Mouse (Mus musculus) retina, postnatal 7 days (tissue): ENCODE measurements around the gene Tmtc4.
A peak's percentile ranks its signal among the peaks of the same experiment; 100 is the strongest.

Experiments
- DNase-seq: peaks from one replicate; pipeline ENCODE4 v3.0.0-alpha.2; 2012; ENCODE audit warnings: low read depth, low spot score

Tmtc4 gene

DNA sequence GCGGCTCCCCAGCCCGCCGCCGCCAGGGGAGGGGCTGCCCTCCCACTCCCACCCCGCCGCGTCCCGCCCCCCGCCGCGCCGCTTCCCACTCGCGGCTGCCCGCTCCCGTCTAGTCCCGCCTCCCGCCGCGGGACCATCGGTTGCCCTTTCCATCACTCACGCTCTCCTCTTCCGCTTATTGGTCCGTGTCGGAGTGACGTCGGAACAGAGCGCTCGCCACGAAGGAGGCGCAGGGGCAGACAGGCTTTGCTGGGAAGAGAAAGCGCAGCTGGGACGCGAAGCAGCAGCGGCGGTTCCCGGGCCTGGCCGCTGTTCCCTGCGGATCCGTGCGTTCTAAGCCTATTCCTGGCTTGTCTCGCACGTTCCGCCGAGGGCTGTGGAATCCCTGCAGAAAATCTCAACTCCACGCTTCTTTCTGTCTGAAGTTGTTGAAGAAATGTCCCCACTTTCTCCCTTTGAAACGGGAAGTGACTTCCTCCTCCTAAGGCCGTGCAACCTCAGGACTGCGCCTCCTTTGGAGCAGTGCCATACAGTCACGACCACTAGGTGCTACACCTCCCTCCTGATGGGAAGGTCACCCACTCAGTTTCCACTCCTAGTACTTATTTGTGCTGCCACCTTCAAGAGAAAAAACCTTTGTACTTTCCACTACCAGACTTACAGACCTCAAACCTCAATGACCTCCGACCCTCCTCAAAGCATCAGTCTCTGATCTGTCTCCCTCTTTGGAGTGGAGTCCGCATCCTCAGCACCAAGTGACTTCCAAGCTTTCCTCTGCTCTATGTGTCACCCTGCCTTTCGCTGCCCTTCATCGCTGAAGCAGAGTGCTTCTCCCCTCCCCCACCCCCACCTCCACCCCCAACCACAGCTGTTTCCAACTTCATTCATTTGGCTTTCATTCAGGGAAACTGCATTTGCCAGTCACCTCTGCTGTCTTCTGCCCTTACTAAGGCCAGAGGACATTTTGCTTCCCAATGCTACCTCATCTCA is at the start of gene Tmtc4:
TSS of gene Tmtc4 (minus strand) at position 810 of the 990 bp plus-strand sequence.
- DNase-seq, result peak; percentile 94

GRCm38 (mm10) chr14:123032435-123032834 is 48.6 kb upstream of the Tmtc4 start:
- DNase-seq, result no peak

DNA sequence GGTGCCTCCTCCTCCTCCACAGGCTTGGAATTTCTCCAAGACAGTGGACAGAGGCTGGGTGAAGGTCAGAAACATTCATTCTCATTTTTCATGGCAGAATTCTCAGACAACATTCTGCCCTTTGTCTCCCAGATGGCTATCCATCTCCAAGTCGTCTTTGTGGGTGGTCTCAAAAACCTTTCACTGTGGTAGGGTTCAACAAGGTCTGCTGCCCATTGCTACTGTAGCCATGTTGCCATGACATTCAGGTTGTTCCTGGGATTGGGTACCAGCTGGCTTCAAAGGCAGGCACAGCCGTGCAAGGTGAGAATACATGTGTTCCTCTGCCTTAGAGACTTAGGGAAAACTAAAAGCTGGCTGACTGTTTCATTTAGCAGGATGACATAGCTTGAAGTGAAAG is 44.0 kb upstream of the Tmtc4 start:
- DNase-seq, result no peak

DNA sequence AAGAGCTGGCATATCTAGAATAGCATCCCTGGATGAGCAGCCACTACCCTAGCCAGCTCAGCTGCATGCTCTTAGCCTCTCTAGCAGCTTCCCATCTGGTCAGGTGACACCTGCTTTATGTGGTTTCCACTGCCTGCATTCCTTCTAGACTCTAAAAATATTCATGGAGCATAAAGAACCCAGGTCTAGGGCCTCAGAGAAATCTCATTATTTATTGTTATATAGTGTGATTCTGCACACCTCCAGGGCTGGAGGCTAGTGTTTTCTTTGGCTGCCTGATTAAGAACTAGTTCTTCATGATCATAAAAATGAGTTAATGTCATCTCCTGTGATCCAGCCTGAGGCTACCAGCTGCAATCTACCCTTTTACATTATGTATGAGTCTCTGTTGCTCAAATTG is 39.1 kb upstream of the Tmtc4 start:
- DNase-seq, result no peak

DNA sequence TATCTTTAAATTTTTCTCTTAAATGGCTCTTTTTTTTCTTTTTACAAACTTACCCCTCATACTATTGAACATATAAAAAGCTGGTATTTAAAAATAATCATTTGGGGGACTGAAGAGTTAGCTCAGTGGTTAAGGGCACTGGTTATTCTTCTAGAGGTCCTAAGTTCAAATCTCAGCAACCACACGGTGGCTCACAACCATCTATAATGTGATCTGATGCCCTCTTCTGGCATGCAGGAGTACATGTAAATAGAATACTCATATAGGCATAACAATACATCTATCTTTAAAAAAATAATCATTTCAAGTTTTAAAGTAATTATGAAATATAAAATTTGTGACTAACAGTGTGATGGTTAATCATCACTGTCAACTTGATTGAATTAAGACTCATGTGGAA is 32.5 kb upstream of the Tmtc4 start:
- no peak for DNase-seq

- DNase-seq, result no peak
Observed at GRCm38 (mm10) chr14:123015687-123016086, 31.9 kb upstream of the Tmtc4 start.

DNA sequence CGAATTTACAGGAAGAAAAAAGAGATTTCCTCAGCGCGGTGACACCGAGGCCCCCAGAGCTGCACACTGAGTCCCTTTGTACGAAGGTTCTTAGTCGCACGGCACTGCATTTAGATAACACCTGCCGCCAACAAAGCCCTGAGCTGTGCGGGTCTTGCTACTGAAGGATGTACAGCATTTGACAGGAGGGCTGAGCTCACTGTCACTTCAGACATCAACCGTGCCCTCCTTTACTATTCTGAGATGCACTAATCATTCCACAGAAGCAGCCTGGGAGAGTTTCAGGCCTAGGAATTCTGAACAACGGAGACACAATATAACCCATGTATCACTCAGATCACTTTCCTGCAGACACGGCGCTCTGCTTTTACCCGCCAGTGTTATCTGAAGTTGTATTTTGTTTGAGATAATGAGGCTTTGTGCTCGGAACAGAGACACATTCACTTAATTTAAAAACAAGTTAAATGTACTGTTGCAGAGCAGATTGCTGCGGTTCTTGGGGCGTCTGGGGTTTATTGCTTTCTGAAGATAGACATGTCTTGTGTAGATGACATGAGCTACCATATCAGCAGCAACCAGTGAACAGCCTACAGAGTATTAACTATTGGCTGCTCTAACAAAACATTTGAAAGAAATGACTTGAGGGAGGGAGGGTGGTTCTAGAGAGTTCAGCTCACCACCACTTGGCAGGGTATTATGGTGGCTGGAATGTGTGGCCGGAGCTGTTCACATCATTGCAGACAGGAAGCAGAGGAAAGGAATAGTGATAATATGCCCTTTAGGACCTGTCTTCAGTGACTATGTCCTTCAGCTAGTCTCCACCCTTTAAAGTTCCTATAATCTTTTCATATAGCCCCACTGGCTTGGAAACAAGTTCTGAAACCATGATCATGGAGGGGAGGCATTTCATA is 25.5 kb upstream of the Tmtc4 start:
- no peak for DNase-seq

GRCm38 (mm10) chr14:123008672-123009071 is 24.8 kb upstream of the Tmtc4 start:
- DNase-seq, result no peak

- no peak for DNase-seq
Observed at GRCm38 (mm10) chr14:123003715-123004114, 19.9 kb upstream of the Tmtc4 start.

GRCm38 (mm10) chr14:123001391-123001790 is 17.6 kb upstream of the Tmtc4 start:
- no peak for DNase-seq

DNA sequence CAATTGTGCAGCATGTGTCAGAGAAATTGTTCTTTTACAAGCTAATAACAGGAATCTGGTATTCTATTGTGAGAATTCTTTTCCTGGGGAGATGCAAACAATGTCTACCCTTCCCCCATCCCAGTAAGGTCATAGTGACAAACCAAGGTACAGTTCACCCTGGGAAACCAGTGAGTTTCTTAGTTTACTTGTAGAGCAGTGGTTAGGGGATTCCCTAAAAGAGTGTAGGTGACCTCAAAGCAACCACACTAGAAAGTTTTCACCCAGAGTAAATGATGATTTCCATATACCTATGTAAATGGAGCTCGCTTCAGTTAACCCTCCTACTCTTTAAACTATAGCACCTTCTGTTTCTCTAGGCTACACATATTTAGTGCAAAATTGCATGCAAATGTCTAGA is 13.6 kb upstream of the Tmtc4 start:
- no peak for DNase-seq

GRCm38 (mm10) chr14:122993935-122994334 is 10.1 kb upstream of the Tmtc4 start:
- no peak for DNase-seq

- DNase-seq, result no peak
Observed at GRCm38 (mm10) chr14:122992937-122993336, 9.1 kb upstream of the Tmtc4 start.

- DNase-seq, result no peak
Observed at GRCm38 (mm10) chr14:122990521-122991052, 6.8 kb upstream of the Tmtc4 start.

DNA sequence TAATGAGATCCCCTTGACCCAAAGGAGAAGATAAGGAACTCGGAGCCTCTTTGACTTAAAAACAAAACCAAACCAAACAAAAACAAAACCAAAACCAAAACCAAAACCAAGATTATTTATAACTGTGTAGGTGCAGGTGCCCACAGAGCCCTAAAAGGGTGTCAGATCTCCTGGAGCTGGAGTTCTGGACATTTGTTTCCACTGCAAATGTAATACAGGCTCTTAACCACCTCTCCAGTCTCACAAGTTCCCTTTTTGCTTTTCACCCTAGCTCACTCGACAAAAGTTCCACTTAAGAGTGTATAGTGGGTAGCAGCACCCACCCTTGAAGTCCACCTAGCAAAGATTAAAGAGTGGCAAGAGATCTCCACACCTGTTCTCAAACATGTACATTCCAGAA is 2.6 kb upstream of the Tmtc4 start:
- no peak for DNase-seq

- no peak for DNase-seq
Observed at GRCm38 (mm10) chr14:122982571-122983225, 1.1 kb downstream of the Tmtc4 start.

GRCm38 (mm10) chr14:122981831-122982485 is 1.9 kb downstream of the Tmtc4 start:
- DNase-seq, result no peak

DNA sequence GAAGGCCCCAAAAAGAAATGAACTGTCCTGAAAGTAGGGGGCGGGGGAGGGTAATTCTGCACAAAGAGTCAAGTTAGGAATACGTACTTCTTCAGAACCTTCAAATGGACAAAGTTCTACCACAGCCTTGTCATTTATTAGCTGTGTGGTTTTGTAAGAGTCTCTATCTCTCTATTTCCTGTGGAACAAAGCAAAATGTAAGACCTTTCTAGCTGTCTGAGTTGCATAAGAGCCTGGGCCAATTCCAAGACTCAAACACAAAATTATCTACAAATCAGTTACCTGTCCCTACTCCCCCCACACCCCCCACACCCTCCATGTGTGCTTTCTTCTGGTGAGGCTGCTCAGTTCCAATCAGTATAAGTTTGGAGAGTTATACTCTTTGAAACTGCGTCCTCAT is 5.0 kb downstream of the Tmtc4 start:
- DNase-seq, result no peak

DNA sequence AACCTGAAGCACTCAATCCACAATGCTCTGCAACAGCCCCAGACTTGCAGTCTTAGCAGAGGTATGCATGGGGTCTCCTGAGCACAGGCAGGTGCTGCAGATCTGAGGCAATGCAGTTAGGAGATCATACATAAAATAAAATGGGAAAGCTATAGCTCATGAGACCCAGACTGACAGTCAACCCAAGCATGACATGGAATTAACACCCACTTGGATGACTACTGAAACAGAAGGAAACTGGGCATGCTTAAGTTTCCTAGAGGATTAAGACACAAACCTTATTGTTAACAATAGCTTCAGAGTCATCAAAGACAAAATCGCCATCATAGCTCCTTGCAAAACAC is 6.1 kb downstream of the Tmtc4 start:
- no peak for DNase-seq

GRCm38 (mm10) chr14:122977056-122977796 is 6.6 kb downstream of the Tmtc4 start:
- no peak for DNase-seq
